Mouse (Mus musculus) G1E (cell line): ENCODE measurements around the gene Gm28036.

Source experiments
- CTCF ChIP-seq: IDR thresholded peaks from 2 replicates; pipeline ENCODE4 v1.5.1; 2012; ENCODE audit warnings: low read depth, low read length, inconsistent platforms, mixed read lengths
- GATA1 ChIP-seq: IDR thresholded peaks from 2 replicates; pipeline ENCODE4 v1.6.1; 2012; ENCODE audit warnings: borderline replicate concordance, low read length, inconsistent platforms, mixed read lengths

DNA sequence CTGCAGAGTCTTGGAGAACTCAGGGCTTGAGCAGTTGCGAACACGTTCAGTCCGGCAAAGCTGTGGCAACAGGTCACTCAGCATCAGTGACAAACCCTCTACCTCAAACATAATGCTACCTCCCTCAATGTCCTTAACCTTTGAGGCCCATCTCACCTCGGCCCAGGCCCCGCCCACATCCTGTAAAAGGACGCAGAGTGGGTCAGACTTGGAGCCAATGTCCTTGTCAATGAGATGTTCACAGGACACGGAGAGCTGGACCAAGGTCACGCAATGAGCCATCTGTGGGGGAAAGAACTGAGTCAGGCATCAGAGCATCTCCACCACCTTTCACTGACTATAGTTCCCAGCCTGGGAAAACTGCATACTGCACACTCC, 47.7 kb downstream of the Gm28036 start:
- TF ChIP-seq CTCF (no peak), GATA1 (no peak)
